Mouse (Mus musculus) gastrocnemius, postnatal 25 days (tissue): ENCODE measurements around the gene Olfr10. TPM values are rescaled to one million over a fixed set of nuclear protein-coding genes. Genes with fewer than 3 reads are reported as not detected.

Source experiments
- DNase-seq: peaks from one replicate; pipeline ENCODE4 v3.0.0; 2022
- total RNA-seq, 2 experiments: library from RNA; stranded (reverse); gene quantifications; 1 replicate in 1 of 2; 2 replicates in 1 of 2; pipeline ENCODE4 v1.2.3; 2021

The Olfr10 gene
- total RNA-seq, 2 experiments from 2014 or later, result not detected

DNA sequence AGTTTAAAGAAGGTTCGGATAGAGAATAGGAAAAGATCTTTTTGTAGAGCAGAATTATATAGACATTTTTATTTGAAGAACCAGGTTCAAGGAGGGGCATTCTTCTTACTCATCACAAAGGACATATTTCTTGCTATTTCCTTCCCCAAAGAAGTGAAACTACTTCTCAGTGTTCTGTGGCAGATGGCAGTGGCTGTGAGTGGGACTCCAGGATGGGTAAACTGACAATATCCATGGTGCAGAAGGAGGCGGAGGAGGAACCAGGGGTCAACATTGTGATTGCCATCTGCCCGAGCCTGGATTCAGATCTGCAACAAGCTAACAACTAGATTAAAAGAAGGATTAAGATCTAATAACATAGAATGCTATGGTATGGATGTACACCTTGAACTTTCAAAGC lies 22.2 kb downstream of the Olfr10 start:
- no peak for DNase-seq

DNA sequence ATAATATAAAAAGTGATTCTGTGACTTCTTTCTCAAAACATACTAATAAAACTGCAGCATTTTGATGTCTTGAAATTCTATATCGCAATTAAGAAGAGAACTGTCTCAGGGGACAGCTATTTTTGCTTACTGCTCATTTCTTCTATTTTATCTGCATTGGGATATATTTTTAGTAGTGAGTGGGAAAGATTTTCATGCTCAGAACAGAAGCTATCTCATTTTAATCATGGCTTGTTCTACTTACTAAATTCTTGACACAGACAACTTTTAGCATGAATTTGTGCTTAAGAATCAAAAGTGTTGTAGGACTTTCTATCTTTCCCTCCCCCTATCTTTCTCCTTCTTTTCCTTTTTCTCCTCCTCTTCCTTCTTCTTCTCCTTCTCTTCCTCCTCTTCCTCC lies 25.1 kb downstream of the Olfr10 start:
- DNase-seq, result no peak

DNA sequence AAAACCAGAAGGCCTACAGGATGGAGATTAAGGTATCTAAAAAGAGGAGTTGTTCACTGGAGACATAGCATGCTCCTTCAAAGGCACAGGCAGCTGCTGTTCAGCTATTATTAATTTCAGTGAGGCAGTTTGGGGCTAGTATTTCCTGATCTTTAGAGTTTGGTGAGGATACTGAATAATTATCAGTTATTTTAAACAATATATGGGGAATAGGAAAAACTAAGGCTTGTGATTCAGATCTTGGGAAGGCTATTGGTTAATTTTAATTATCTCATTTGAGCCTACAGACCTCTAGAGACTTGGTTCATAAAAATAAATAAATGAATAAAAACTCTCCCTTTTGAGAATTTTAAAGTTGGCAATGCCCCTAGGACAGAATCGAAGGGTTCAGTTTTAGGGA lies 30.3 kb downstream of the Olfr10 start, which contains the start of gene Olfr1390:
Gene Olfr1390, plus strand, starts transcription at position 301 of the 400 bp plus-strand sequence.
- no peak for DNase-seq

DNA sequence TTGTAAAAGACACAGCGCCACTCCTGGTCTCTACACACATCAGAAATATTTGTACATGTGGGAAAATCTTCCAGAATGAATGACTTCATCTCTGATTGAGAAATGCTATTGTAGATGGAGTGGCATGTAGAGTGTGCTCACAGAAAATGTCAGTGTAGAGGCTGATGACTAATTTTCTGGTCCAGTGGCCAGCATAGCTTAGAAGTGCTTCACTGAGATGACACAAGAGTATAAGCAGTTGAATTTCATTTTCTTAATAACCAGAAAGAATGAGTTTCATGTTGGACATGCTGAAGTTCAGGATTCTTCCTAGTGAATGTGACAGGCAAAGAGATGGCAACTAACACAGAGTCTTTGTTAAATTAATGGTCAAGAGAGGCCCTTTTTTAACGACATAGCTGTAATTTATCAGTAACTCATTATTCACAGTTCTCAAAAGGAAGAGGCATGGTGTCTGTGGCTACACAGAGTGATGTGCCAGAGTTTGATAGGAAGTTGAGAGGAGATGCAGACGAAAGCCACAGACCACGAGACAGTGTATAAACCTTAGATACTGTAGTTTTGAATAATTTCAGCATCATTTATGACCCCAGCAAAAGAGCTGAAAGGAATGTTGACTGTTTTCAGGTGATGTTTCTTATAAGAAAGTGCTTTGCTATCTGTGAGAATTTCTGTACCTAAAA lies 32.8 kb downstream of the Olfr10 start:
- DNase-seq, result no peak

Other genes starting within 250 kb of the Olfr10 start
- gene Tgtp2, start 240.5 kb upstream of the Olfr10 start, total RNA-seq, result under 1 TPM; 0.28 to 0.38 TPM
- gene Ifi47, start 228.2 kb upstream of the Olfr10 start, total RNA-seq, result 1 to 10 TPM in 1 of 2 experiments, under 1 TPM in 1; 0.56 to 1.1 TPM
- not detected for gene Olfr1396, start 189.9 kb upstream of the Olfr10 start, total RNA-seq
- gene Olfr1395, start 162.5 kb upstream of the Olfr10 start, total RNA-seq, result not detected
- not detected for gene Olfr1394, start 150.4 kb upstream of the Olfr10 start, total RNA-seq
- gene Btnl9, start 117.6 kb upstream of the Olfr10 start, total RNA-seq, result 1 to 10 TPM; 1.6 to 3.5 TPM
- 10 to 100 TPM; 20.3 to 22.8 TPM for gene Zfp62, start 101.4 kb upstream of the Olfr10 start, total RNA-seq
- gene Mgat1, start 60.5 kb upstream of the Olfr10 start, total RNA-seq, result 10 to 100 TPM; 33.7 to 33.9 TPM
- gene Olfr1393, start 26.4 kb upstream of the Olfr10 start, total RNA-seq, result under 1 TPM in 1 of 2 experiments, not detected in 1; 0.08 TPM
- not detected for gene Olfr1392, start 19.5 kb upstream of the Olfr10 start, total RNA-seq
- not detected for gene Olfr1391, start 18.0 kb downstream of the Olfr10 start, total RNA-seq
- gene Olfr1390, start 30.4 kb downstream of the Olfr10 start, total RNA-seq, result not detected
- gene Olfr1389, start 118.3 kb downstream of the Olfr10 start, total RNA-seq, result not detected
- gene Olfr1388, start 131.9 kb downstream of the Olfr10 start, total RNA-seq, result under 1 TPM in 1 of 2 experiments, not detected in 1; 0.08 TPM
- gene Olfr1387, start 150.6 kb downstream of the Olfr10 start, total RNA-seq, result not detected
- not detected for gene Olfr1386, start 160.3 kb downstream of the Olfr10 start, total RNA-seq
- gene Olfr1385, start 184.3 kb downstream of the Olfr10 start, total RNA-seq, result not detected
- not detected for gene Olfr1384, start 202.0 kb downstream of the Olfr10 start, total RNA-seq
- under 1 TPM in 1 of 2 experiments, not detected in 1; 0.29 TPM for gene Olfr1383, start 214.9 kb downstream of the Olfr10 start, total RNA-seq
- not detected for gene Olfr1382, start 223.5 kb downstream of the Olfr10 start, total RNA-seq
- not detected for gene Olfr1381, start 238.7 kb downstream of the Olfr10 start, total RNA-seq